Comparison of ENCODE assay signal across 17 mouse cellular contexts in the genomic region with DNA sequence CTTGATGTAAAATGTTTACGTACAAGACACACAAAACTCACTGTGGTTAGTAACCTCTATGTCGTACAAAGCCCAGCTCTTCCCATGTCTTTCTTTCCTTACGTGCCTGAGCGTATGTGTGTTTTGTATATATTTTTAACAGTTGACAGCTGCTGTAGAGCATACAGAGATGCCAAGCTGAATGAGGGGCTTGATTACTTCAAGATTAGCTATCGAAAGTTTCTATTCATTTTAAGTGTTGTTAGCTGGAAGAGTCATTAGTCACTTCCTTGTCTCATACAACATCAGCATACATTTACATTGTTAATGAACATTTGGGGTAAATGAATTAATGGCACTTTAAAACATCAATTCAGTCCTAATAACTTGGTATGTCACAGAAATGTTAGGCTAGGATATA.
"Had no signal": no experiment of that assay in that cellular context is flagged by ENCODE, and none has a peak within 500 bp of the region (broad histone marks: within the 10 kb centered on the region; RNA-seq: fewer than 3 reads in every experiment).

No protein-coding gene starts in this region.

- H3K4me2 ChIP-seq: lung, embryonic 15.5 days; midbrain, embryonic 11.5 days; midbrain, embryonic 13.5 days; midbrain, embryonic 15.5 days; neural tube, embryonic 12.5 days; stomach, embryonic 15.5 days had no signal

- H3K4me3 ChIP-seq: lung, embryonic 15.5 days; megakaryocyte, embryonic 14.5 days; midbrain, embryonic 13.5 days; midbrain, embryonic 15.5 days; neural tube, embryonic 12.5 days; stomach, embryonic 15.5 days had no signal

- H3K9ac ChIP-seq: lung, embryonic 15.5 days; midbrain, embryonic 13.5 days; midbrain, embryonic 15.5 days; neural tube, embryonic 12.5 days; stomach, embryonic 15.5 days had no signal

- DNase-seq: lung, adult 2 months; lung, postnatal 14 days; lung, postnatal 36 days; right cerebral cortex, postnatal 14 days; thymus, adult 2 months; thymus, postnatal 25 days; thymus, postnatal 4 days had no signal

- H3K4me1 ChIP-seq: lung, embryonic 15.5 days; megakaryocyte, embryonic 14.5 days; midbrain, embryonic 13.5 days; midbrain, embryonic 15.5 days; neural tube, embryonic 12.5 days; stomach, embryonic 15.5 days had no signal

- H3K9me3 ChIP-seq: lung, embryonic 15.5 days; megakaryocyte, embryonic 14.5 days; midbrain, embryonic 13.5 days; midbrain, embryonic 15.5 days; neural tube, embryonic 12.5 days; stomach, embryonic 15.5 days had no signal

- H3K27me3 ChIP-seq: lung, embryonic 15.5 days; megakaryocyte, embryonic 14.5 days; midbrain, embryonic 13.5 days; midbrain, embryonic 15.5 days; neural tube, embryonic 12.5 days; stomach, embryonic 15.5 days had no signal

- ATAC-seq: lung, postnatal 0 days; midbrain, embryonic 13.5 days; midbrain, embryonic 15.5 days had no signal

- H3K27ac ChIP-seq: lung, embryonic 15.5 days; macrophage; midbrain, embryonic 13.5 days; midbrain, embryonic 15.5 days; neural tube, embryonic 12.5 days; stomach, embryonic 15.5 days; stomach, postnatal 0 days had no signal

- H3K36me3 ChIP-seq: lung, embryonic 15.5 days; midbrain, embryonic 13.5 days; midbrain, embryonic 15.5 days; neural tube, embryonic 12.5 days; stomach, embryonic 15.5 days had no signal
